Comparison of ENCODE assay signal across 25 mouse cellular contexts in genomic region chr5:32781596-32781995, GRCm38 (mm10). TPM values are rescaled to one million over a fixed set of nuclear protein-coding genes. Genes with fewer than 3 reads are reported as not detected.
DNase-seq lines count a peak whose midpoint lies in the region; ATAC-seq and TF ChIP-seq lines count a peak whose summit lies in the region.
"Had no signal": no experiment of that assay in that cellular context is flagged by ENCODE, and none has a peak within 500 bp of the region (broad histone marks: within the 10 kb centered on the region; RNA-seq: fewer than 3 reads in every experiment).

No protein-coding gene starts in this region.

- peak; percentile 76 to 87 for TF ChIP-seq EP300 in MEL (IDR thresholded peaks at IDR 0.05; ENCODE audit: low read depth in 1 of 2, low read length in 2 of 2)

- H3K27me3 ChIP-seq in MEL (ENCODE audit: control insufficient read depth in 1 of 2, insufficient read depth in 2 of 2, low read length in 2 of 2), result no peaks in the 10 kb centered on the region
- H3K27me3 ChIP-seq: embryonic facial prominence, embryonic 12.5 days; forebrain, embryonic 13.5 days; forebrain, embryonic 15.5 days; Patski had no signal

- ATAC-seq in megakaryocyte-erythroid progenitor cell, adult 5-6 weeks (replicated peaks; ENCODE audit: low FRiP score, low TSS enrichment, poor library complexity, severe bottlenecking), result peak; percentile 72
- ATAC-seq: activated CD4-positive, CD25-positive, alpha-beta regulatory T cell, adult 4 months; forebrain, embryonic 13.5 days; forebrain, embryonic 15.5 days; forebrain, postnatal 0 days; Patski had no signal

- H3K4me3 ChIP-seq in MEL (ENCODE audit: control insufficient read depth in 1 of 2, insufficient read depth in 1 of 2, low read depth in 2 of 2, low read length in 2 of 2), result no peak overlapping the region
- H3K4me3 ChIP-seq: embryonic facial prominence, embryonic 10.5 days; embryonic facial prominence, embryonic 12.5 days; forebrain, embryonic 13.5 days; forebrain, embryonic 15.5 days had no signal

- H3K79me2 ChIP-seq in MEL (ENCODE audit: control insufficient read depth, insufficient read depth, low read length, poor library complexity), result peaks cover 15% of the 10 kb centered on the region

- H3K9ac ChIP-seq in MEL (ENCODE audit: control insufficient read depth, low read depth, low read length, poor library complexity, severe bottlenecking), result no peak overlapping the region
- H3K9ac ChIP-seq: embryonic facial prominence, embryonic 12.5 days; forebrain, embryonic 13.5 days; forebrain, embryonic 15.5 days; forebrain, postnatal 0 days had no signal

- no peaks in the 10 kb centered on the region for H3K9me3 ChIP-seq in MEL (replicated peaks; ENCODE audit: insufficient read depth, low read length)
- H3K9me3 ChIP-seq: embryonic facial prominence, embryonic 10.5 days; embryonic facial prominence, embryonic 12.5 days; forebrain, embryonic 13.5 days; forebrain, embryonic 15.5 days had no signal

- TF ChIP-seq POLR2A in MEL (IDR thresholded peaks at IDR 0.05; ENCODE audit: control insufficient read depth in 1 of 2, insufficient read depth in 1 of 2, low read depth in 1 of 2, low read length in 2 of 2, poor library complexity in 1 of 2), result no peak

- H3K36me3 ChIP-seq in MEL (ENCODE audit: control insufficient read depth in 1 of 2, insufficient read depth in 2 of 2, low read length in 2 of 2), result peaks cover 0 to 30% of the 10 kb centered on the region in 2 experiments; a peak in 2 of 4 replicates
- H3K36me3 ChIP-seq: embryonic facial prominence, embryonic 12.5 days; forebrain, embryonic 15.5 days had no signal

- peak; percentile 49 for DNase-seq in MEL (ENCODE audit: low read depth, low spot score)
- DNase-seq in c-Kit-positive CD71-positive TER-119-negative erythroid progenitor cells, embryonic 14.5 days (ENCODE audit: low read depth), result peak; percentile 6
- DNase-seq in cerebellum, postnatal 36 days, result no peak
- DNase-seq in lung, postnatal 25 days (ENCODE audit: low spot score), result no peak
- DNase-seq: adrenal gland, adult 8-10 months; adrenal gland, postnatal 14 days; adrenal gland, postnatal 36 days; cerebellum, adult 11 months; cerebellum, adult 18-20 months; cerebellum, adult 8-10 months; cerebellum, adult 9-11 months; cerebellum, postnatal 14 days; forebrain, postnatal 0 days had no signal

- TF ChIP-seq RAD21 in MEL (IDR thresholded peaks at IDR 0.05; ENCODE audit: low read depth, low read length), result no peak

- TF ChIP-seq CTCF in MEL (IDR thresholded peaks at IDR 0.05 in 2 of 3, conservative IDR thresholded peaks at IDR 0.05 in 1 of 3; ENCODE audit: control insufficient read depth in 1 of 3, insufficient read depth in 1 of 3, low read depth in 2 of 3, low read length in 3 of 3, poor library complexity in 1 of 3, severe bottlenecking in 1 of 3), result no peak

- H3K27ac ChIP-seq in MEL (ENCODE audit: control insufficient read depth, low read depth, low read length), result no peak overlapping the region
- H3K27ac ChIP-seq: embryonic facial prominence, embryonic 10.5 days; embryonic facial prominence, embryonic 12.5 days; forebrain, embryonic 13.5 days; forebrain, embryonic 15.5 days had no signal

- peaks cover 16 to 24% of the 10 kb centered on the region in 2 experiments for H3K4me1 ChIP-seq in MEL (ENCODE audit: control insufficient read depth in 1 of 2, insufficient read depth in 2 of 2, low read length in 2 of 2)

TF ChIP-seq in MEL, 35 proteins besides CTCF, POLR2A, EP300 and RAD21:
- TF ChIP-seq NRF1 (IDR thresholded peaks at IDR 0.05; ENCODE audit: insufficient read depth, low read depth, low read length, poor library complexity, severe bottlenecking), result no peak
- TF ChIP-seq ETS1 (IDR thresholded peaks at IDR 0.05; ENCODE audit: low read depth, low read length), result peak; percentile 79
- no peak for TF ChIP-seq MAX (IDR thresholded peaks at IDR 0.05; ENCODE audit: low read length)
- TF ChIP-seq ZC3H11A (IDR thresholded peaks at IDR 0.05; ENCODE audit: low read depth, low read length), result 0 out of 2 replicates have a peak, but pooled peaks have one; percentile 1
- peak; percentile 27; the same call in 1 of the 2 replicates for TF ChIP-seq BHLHE40 (IDR thresholded peaks at IDR 0.05; ENCODE audit: borderline replicate concordance, low read depth, low read length)
- TF ChIP-seq TCF12 (IDR thresholded peaks at IDR 0.05; ENCODE audit: low read depth, low read length), result peak; percentile 88
- TF ChIP-seq TAL1 (IDR thresholded peaks at IDR 0.05; ENCODE audit: low read length), result peak; percentile 53
- TF ChIP-seq GATA1 (IDR thresholded peaks at IDR 0.05; ENCODE audit: low read depth, low read length), result peak; percentile 84
- no peak for TF ChIP-seq SMC3 (IDR thresholded peaks at IDR 0.05; ENCODE audit: low read depth, low read length)
- TF ChIP-seq E2F4 (IDR thresholded peaks at IDR 0.05; ENCODE audit: borderline replicate concordance, low read depth, low read length), result no peak
- peak; percentile 94 for TF ChIP-seq RCOR1 (IDR thresholded peaks at IDR 0.05; ENCODE audit: low read depth, low read length)
- peak; percentile 57; the same call in 1 of the 2 replicates for TF ChIP-seq SIN3A (IDR thresholded peaks at IDR 0.05; ENCODE audit: low read length)
TF ChIP-seq in MEL: peak in this region for 8.

RNA-seq across cellular contexts. Expression of gene Pisd, which starts 3.9 kb away (rescaled TPM):
- total RNA-seq in MEL (2012; rRNA removed), result 57.4 and 59.5 TPM in 2 replicates
- polyA plus RNA-seq in MEL (2012; ENCODE audit: insufficient read depth in 1 of 2, insufficient read length in 2 of 2, low read depth in 1 of 2, low replicate concordance in 2 of 2, missing spikeins in 1 of 2), result 10 to 100 TPM; 70.1 to 76.3 TPM
- total RNA-seq in megakaryocyte-erythroid progenitor cell, adult 5-6 weeks (2014; fragmentation: Nextera tagmentation), result 22.8 and 23.1 TPM in 2 replicates
- total RNA-seq in megakaryocyte-erythroid progenitor cell, adult 5-6 weeks (2017), result 10.9 and 17.8 TPM in 2 replicates

RNA-seq across cellular contexts. Expression of gene Gm20671, which starts 45.3 kb away (rescaled TPM):
- not detected in 2 replicates for total RNA-seq in MEL (2012; rRNA removed)
- polyA plus RNA-seq in MEL (2012; ENCODE audit: insufficient read depth in 1 of 2, insufficient read length in 2 of 2, low read depth in 1 of 2, low replicate concordance in 2 of 2, missing spikeins in 1 of 2), result 1 to 10 TPM in 1 of 2 experiments, not detected in 1; 7.3 TPM
- 4.3 TPM in 1 of 2 replicates, not detected in the other for total RNA-seq in megakaryocyte-erythroid progenitor cell, adult 5-6 weeks (2014; fragmentation: Nextera tagmentation)
- 4.5 TPM in 1 of 2 replicates, not detected in the other for total RNA-seq in megakaryocyte-erythroid progenitor cell, adult 5-6 weeks (2017)
- total RNA-seq: adrenal gland, adult 18-20 months; adrenal gland, adult 8-10 months; adrenal gland, postnatal 14 days; adrenal gland, postnatal 36 days; ES-E14 had no signal
- polyA plus RNA-seq: activated CD4-positive, CD25-positive, alpha-beta regulatory T cell, adult 4 months; cortical plate, adult 2 months; embryonic facial prominence, embryonic 10.5 days; embryonic facial prominence, embryonic 12.5 days; embryonic facial prominence, embryonic 14.5 days; forebrain, embryonic 11.5 days; forebrain, embryonic 13.5 days; forebrain, embryonic 15.5 days; forebrain, postnatal 0 days; Patski had no signal

Comparison
In these comparisons a context has a peak if more than half of its experiments do, and no peak if none do; other contexts are left out.
1. DNase-seq: peak in MEL (single experiment) and c-Kit-positive CD71-positive TER-119-negative erythroid progenitor cells, embryonic 14.5 days (single experiment); none in cerebellum, postnatal 36 days (0 of 2) and lung, postnatal 25 days (single experiment).